Mouse (Mus musculus): ENCODE measurements around the gene Med18.
"Not testable (repeated sequence)": the region's sequence is repeated elsewhere in the genome, so short reads cannot be mapped to it uniquely, and the experiment has no call there.

Med18 gene

GRCm38 (mm10) chr4:132482956-132483608, 19.4 kb upstream of the Med18 start:
- no peak for DNase-seq (ENCODE audit: low spot score in 2 of 2)

- DNase-seq (ENCODE audit: low spot score in 2 of 2) = not testable (repeated sequence)
Measured at GRCm38 (mm10) chr4:132482104-132482503, 18.4 kb upstream of the Med18 start.

GRCm38 (mm10) chr4:132477833-132478232, 14.1 kb upstream of the Med18 start:
- no peak for DNase-seq (ENCODE audit: low spot score in 2 of 2)

GRCm38 (mm10) chr4:132475895-132476878, 12.5 kb upstream of the Med18 start:
- no peak for DNase-seq (ENCODE audit: low spot score in 2 of 2)

- no peak for DNase-seq (ENCODE audit: low spot score in 2 of 2)
Measured at GRCm38 (mm10) chr4:132474631-132475030, 10.9 kb upstream of the Med18 start.

GRCm38 (mm10) chr4:132473411-132473810, 9.7 kb upstream of the Med18 start:
- DNase-seq (ENCODE audit: low spot score in 2 of 2) = no peak

GRCm38 (mm10) chr4:132469873-132470272, 6.2 kb upstream of the Med18 start:
- DNase-seq (ENCODE audit: low spot score in 2 of 2) = no peak

- no peak for DNase-seq (ENCODE audit: low spot score in 2 of 2)
Measured at GRCm38 (mm10) chr4:132464255-132464613, 513 bp upstream of the Med18 start.

GRCm38 (mm10) chr4:132462836-132463235, 885 bp downstream of the Med18 start:
- peak; percentile 30 to 31 for DNase-seq (ENCODE audit: low spot score in 2 of 2)

- no peak for DNase-seq (ENCODE audit: low spot score in 2 of 2)
Measured at GRCm38 (mm10) chr4:132460225-132460624, 3.5 kb downstream of the Med18 start.

- no peak for DNase-seq (ENCODE audit: low spot score in 2 of 2)
Measured at GRCm38 (mm10) chr4:132455561-132455960, 8.2 kb downstream of the Med18 start.

GRCm38 (mm10) chr4:132455146-132455545, 8.6 kb downstream of the Med18 start:
- DNase-seq (ENCODE audit: low spot score in 2 of 2) = no peak

GRCm38 (mm10) chr4:132454216-132454615, 9.5 kb downstream of the Med18 start:
- DNase-seq (ENCODE audit: low spot score in 2 of 2) = no peak

GRCm38 (mm10) chr4:132449778-132450177, 13.9 kb downstream of the Med18 start:
- no peak for DNase-seq (ENCODE audit: low spot score in 2 of 2)

GRCm38 (mm10) chr4:132446105-132446504, 17.6 kb downstream of the Med18 start:
- no peak for DNase-seq (ENCODE audit: low spot score in 2 of 2)

GRCm38 (mm10) chr4:132444516-132444915, 19.2 kb downstream of the Med18 start:
- no peak for DNase-seq (ENCODE audit: low spot score in 2 of 2)

- DNase-seq (ENCODE audit: low spot score in 2 of 2) = no peak
Measured at GRCm38 (mm10) chr4:132437857-132438256, 25.9 kb downstream of the Med18 start.

GRCm38 (mm10) chr4:132432717-132433372, 30.9 kb downstream of the Med18 start:
- no peak for DNase-seq (ENCODE audit: low spot score in 2 of 2)

- DNase-seq (ENCODE audit: low spot score in 2 of 2) = peak; percentile 60 to 83
Measured at GRCm38 (mm10) chr4:132428022-132428542, 35.6 kb downstream of the Med18 start.

- DNase-seq (ENCODE audit: low spot score in 2 of 2) = peak in 1 of 2 experiments; percentile 22
Measured at GRCm38 (mm10) chr4:132427493-132427892, 36.2 kb downstream of the Med18 start.

GRCm38 (mm10) chr4:132426021-132426420, 37.7 kb downstream of the Med18 start:
- DNase-seq (ENCODE audit: low spot score in 2 of 2) = no peak

- peak in 1 of 2 experiments; percentile 45 for DNase-seq (ENCODE audit: low spot score in 2 of 2)
Measured at GRCm38 (mm10) chr4:132424765-132425164, 39.0 kb downstream of the Med18 start.

Measured in spleen, postnatal 10 days (tissue).